Mouse (Mus musculus) G1E (cell line): Measurements from ENCODE around the gene Rnf167. TPM values are rescaled to one million over a fixed set of nuclear protein-coding genes. Genes with fewer than 3 reads are reported as not detected.

Source experiments
- ATAC-seq: 2 replicates; pipeline ENCODE4 v1.8.0; 2016; ENCODE audit warnings: mild to moderate bottlenecking; ENCODE audit not compliant: insufficient number of reproducible peaks, poor library complexity, low FRiP score, severe bottlenecking; ENCODE audit errors: extremely low read depth
- DNase-seq: peaks from one replicate; pipeline ENCODE4 v3.0.0; 2012; ENCODE audit warnings: low spot score
- H3K27me3 ChIP-seq: 2 replicates; pipeline ENCODE4 v1.6.1; 2012; ENCODE audit warnings: mild to moderate bottlenecking, low read length, inconsistent platforms; ENCODE audit not compliant: insufficient read depth
- H3K36me3 ChIP-seq: replicated peaks from 2 replicates; pipeline ENCODE3; 2012; ENCODE audit warnings: mild to moderate bottlenecking, inconsistent platforms
- H3K4me1 ChIP-seq: 2 replicates; pipeline ENCODE4 v1.6.1; 2012; ENCODE audit warnings: low read depth, low read length, inconsistent platforms, mixed read lengths; ENCODE audit not compliant: insufficient read depth
- H3K4me3 ChIP-seq: 2 replicates; pipeline ENCODE4 v1.5.1; 2012; ENCODE audit warnings: low read depth, mild to moderate bottlenecking, inconsistent platforms, low read length, moderate library complexity, mixed read lengths
- H3K9me3 ChIP-seq: replicated peaks from 2 replicates; pipeline ENCODE4 v1.6.1; 2012; ENCODE audit warnings: inconsistent platforms
- CTCF ChIP-seq: IDR thresholded peaks from 2 replicates; pipeline ENCODE4 v1.5.1; 2012; ENCODE audit warnings: low read depth, low read length, inconsistent platforms, mixed read lengths
- GATA1 ChIP-seq: IDR thresholded peaks from 2 replicates; pipeline ENCODE4 v1.6.1; 2012; ENCODE audit warnings: borderline replicate concordance, low read length, inconsistent platforms, mixed read lengths
- GATA2 ChIP-seq: IDR thresholded peaks from 2 replicates; pipeline ENCODE4 v1.6.1; 2012; ENCODE audit warnings: low read depth, low read length, inconsistent platforms, borderline replicate concordance
- POLR2AphosphoS5 ChIP-seq: IDR thresholded peaks from 2 replicates; pipeline ENCODE4 v1.6.1; 2012; ENCODE audit warnings: low read depth, low read length, inconsistent platforms; ENCODE audit not compliant: insufficient replicate concordance
- TAL1 ChIP-seq: conservative IDR thresholded peaks from 2 replicates; pipeline ENCODE4 v1.6.1; 2012; ENCODE audit warnings: low read depth, low read length, inconsistent platforms, mixed read lengths
- polyA plus RNA-seq: library from polyadenylated mRNA; stranded (reverse); fragments of >175 nt; gene quantifications from 2 replicates; pipeline ENCODE4 v1.2.3, GENCODE M21; 2012
- total RNA-seq, 2 experiments: library from RNA; stranded (forward) in 1 of 2; stranded (reverse) in 1 of 2; fragments of 200-1000 nt in 1 of 2; fragments of >200 nt in 1 of 2; fragmentation: Nextera tagmentation in 1 of 2; gene quantifications; 2 replicates each; pipeline ENCODE4 v1.2.3; 2014 to 2017

The Rnf167 gene
- total and polyA plus RNA-seq, 3 experiments, result 64.1 to 115 (median 81.3) TPM

- no peaks in the 10 kb centered on the region for H3K9me3 ChIP-seq
- no peaks in the 10 kb centered on the region for H3K36me3 ChIP-seq
- H3K27me3 ChIP-seq, result 0 out of 2 replicates have a peak, but pooled peaks cover 4% of the 10 kb centered on the region
- no peak for DNase-seq
- ATAC-seq, result no peak
- peaks cover 18% of the 10 kb centered on the region for H3K4me1 ChIP-seq
- H3K4me3 ChIP-seq, result no peak overlapping the region
- TF ChIP-seq TAL1 (no peak), POLR2AphosphoS5 (no peak), GATA1 (no peak), GATA2 (no peak), CTCF (no peak)
Measured at GRCm38 (mm10) chr11:70630129-70630528, 16.9 kb upstream of the Rnf167 start.

DNA sequence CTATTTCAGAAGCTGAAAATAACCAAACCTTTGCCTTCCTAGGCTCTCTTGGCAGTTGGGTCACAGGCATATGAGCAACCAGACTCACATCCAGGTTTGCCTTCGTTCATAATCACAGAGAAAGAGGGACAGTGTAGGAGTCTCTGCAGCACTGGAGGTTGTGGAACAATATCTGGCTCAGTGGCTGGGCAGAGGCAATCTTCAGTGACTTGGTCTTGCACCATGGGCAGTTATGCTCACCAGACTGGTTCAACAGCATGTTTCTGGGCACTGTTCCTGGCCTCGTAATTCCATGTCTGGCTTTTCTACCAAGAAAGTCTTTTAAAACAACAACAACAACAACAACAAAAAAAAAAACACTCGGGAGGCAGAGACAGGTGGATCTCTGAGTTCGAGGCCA lies 11.4 kb upstream of the Rnf167 start:
- no peak for ATAC-seq
- Histone ChIP-seq H3K36me3 (peaks cover 9% of the 10 kb centered on the region), H3K4me3 (no peak overlapping the region), H3K27me3 (no peaks in the 10 kb centered on the region), H3K9me3 (no peaks in the 10 kb centered on the region), H3K4me1 (peaks cover 47% of the 10 kb centered on the region)
- DNase-seq, result no peak
- TF ChIP-seq TAL1 (no peak), CTCF (no peak), GATA2 (no peak), POLR2AphosphoS5 (no peak), GATA1 (no peak)

- Histone ChIP-seq H3K9me3 (no peaks in the 10 kb centered on the region), H3K36me3 (peaks cover 25% of the 10 kb centered on the region), H3K4me3 (no peak overlapping the region), H3K4me1 (peaks cover 59% of the 10 kb centered on the region), H3K27me3 (no peaks in the 10 kb centered on the region)
- DNase-seq, result no peak
- TF ChIP-seq GATA2 (no peak), CTCF (no peak), POLR2AphosphoS5 (no peak), GATA1 (no peak), TAL1 (no peak)
- ATAC-seq, result no peak
Measured at GRCm38 (mm10) chr11:70637764-70638163, 9.3 kb upstream of the Rnf167 start.

DNA sequence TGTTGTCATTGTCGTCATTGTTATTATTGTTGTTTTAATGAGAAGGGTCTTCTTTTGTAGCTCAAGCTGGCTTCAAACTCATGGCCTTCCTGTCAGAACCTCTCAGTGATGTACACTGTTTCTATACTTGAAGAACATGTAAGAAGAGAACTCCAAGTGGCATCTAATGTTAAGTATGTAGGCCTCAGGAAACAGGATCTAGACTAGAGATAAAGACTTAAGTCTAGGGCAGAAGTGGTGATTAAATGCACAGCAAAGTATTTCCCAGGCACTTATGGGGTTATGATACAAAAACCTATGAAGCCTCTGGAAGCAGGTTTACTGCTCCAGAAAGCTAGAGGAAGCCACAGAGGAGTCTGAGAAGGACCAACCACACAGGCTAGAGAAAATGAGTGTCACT lies 8.7 kb upstream of the Rnf167 start:
- no peak for TF ChIP-seq CTCF
- TF ChIP-seq GATA1, result no peak
- TF ChIP-seq GATA2, result no peak
- TF ChIP-seq POLR2AphosphoS5, result no peak
- no peak for TF ChIP-seq TAL1
- Histone ChIP-seq H3K4me1 (peaks cover 61% of the 10 kb centered on the region), H3K36me3 (peaks cover 30% of the 10 kb centered on the region), H3K9me3 (no peaks in the 10 kb centered on the region), H3K27me3 (no peaks in the 10 kb centered on the region), H3K4me3 (no peak overlapping the region; the same call in 1 of the 2 replicates)
- DNase-seq (no peak), ATAC-seq (peak; percentile 22; the same call in 1 of the 2 replicates)

DNA sequence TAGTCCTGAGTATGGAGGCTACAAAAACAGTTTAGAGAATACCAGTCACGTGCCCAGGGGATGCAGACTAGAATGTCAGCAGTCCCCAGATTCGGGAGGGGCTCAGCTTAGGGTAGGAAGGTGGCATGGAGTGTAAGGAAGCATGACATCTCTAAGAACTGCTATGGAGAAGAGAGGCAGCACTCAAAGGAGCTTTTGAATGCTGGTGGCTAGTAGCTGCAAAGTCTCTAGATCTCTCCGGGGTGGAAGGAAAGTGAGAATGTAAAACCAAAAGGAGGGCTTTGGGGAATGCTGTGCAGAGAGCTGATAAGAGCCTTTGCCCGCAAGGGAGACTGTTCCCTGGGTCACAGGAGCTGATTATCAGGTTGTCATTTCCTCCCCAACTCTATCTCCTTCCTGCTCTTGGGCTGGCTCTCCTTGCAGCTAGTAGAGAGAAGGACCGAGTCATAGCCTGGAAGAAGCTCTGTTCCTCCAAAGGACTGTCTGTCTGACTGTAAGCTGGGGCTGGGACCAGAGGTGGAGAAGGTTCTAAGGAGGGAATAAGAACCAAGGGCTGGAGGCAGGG lies 8.2 kb upstream of the Rnf167 start, which contains the start of gene Gp1ba:
Gene Gp1ba (plus strand): TSS at position 409 of the 565 bp plus-strand sequence.
- Histone ChIP-seq H3K4me1 (peaks cover 61% of the 10 kb centered on the region), H3K4me3 (peak within 1 kb of the TSS; percentile 54; the same call in 1 of the 2 replicates), H3K9me3 (no peaks in the 10 kb centered on the region), H3K36me3 (peaks cover 35% of the 10 kb centered on the region), H3K27me3 (no peaks in the 10 kb centered on the region)
- ATAC-seq (peak; percentile 90), DNase-seq (peak; percentile 74)
- no peak for TF ChIP-seq GATA1
- peak; percentile 75 for TF ChIP-seq TAL1

- Histone ChIP-seq H3K27me3 (no peaks in the 10 kb centered on the region), H3K36me3 (peaks cover 47% of the 10 kb centered on the region), H3K9me3 (no peaks in the 10 kb centered on the region), H3K4me3 (no peak overlapping the region), H3K4me1 (peaks cover 70% of the 10 kb centered on the region)
- no peak for ATAC-seq
- DNase-seq, result no peak
- no peak for TF ChIP-seq GATA1
- TF ChIP-seq TAL1, result no peak
- no peak for TF ChIP-seq POLR2AphosphoS5
- TF ChIP-seq GATA2, result no peak
- no peak for TF ChIP-seq CTCF
Measured at GRCm38 (mm10) chr11:70639976-70640375, 7.1 kb upstream of the Rnf167 start.

DNA sequence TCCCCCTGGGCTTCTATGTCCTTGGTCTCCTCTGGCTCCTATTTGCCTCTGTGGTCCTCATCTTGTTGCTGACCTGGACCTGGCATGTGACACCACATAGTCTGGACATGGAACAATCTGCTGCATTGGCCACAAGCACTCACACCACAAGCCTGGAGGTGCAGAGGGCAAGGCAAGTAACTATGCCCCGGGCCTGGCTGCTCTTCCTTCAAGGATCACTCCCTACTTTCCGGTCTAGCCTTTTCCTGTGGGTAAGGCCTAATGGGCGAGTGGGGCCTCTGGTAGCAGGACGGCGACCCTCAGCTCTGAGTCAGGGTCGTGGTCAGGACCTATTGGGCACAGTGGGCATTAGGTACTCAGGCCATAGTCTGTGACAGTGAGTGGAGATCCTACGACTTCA lies 5.8 kb upstream of the Rnf167 start:
- H3K9me3 ChIP-seq, result no peaks in the 10 kb centered on the region
- no peak for DNase-seq
- no peak for ATAC-seq
- TF ChIP-seq GATA2 (no peak), POLR2AphosphoS5 (no peak), GATA1 (no peak), CTCF (no peak), TAL1 (no peak)
- peaks cover 59% of the 10 kb centered on the region for H3K36me3 ChIP-seq
- peaks cover 80% of the 10 kb centered on the region for H3K4me1 ChIP-seq
- H3K4me3 ChIP-seq, result no peak overlapping the region
- H3K27me3 ChIP-seq, result no peaks in the 10 kb centered on the region
